Comparison of ENCODE assay signal across 11 mouse cellular contexts in genomic region chr10:75165825-75166481, GRCm38 (mm10). TPM values are rescaled to one million over a fixed set of nuclear protein-coding genes. Genes with fewer than 3 reads are reported as not detected.
DNase-seq lines count a peak whose midpoint lies in the region; ATAC-seq lines count a peak whose summit lies in the region.
"Had no signal": no experiment of that assay in that cellular context is flagged by ENCODE, and none has a peak within 500 bp of the region (broad histone marks: within the 10 kb centered on the region; RNA-seq: fewer than 3 reads in every experiment).

No protein-coding gene starts in this region.

- H3K27me3 ChIP-seq in kidney, embryonic 15.5 days, result no peaks in the 10 kb centered on the region
- H3K27me3 ChIP-seq: heart, embryonic 12.5 days; hindbrain, embryonic 15.5 days had no signal

- H3K27ac ChIP-seq in kidney, embryonic 15.5 days, result 0 out of 2 replicates have a peak overlapping the region, but pooled peaks have one; percentile 27
- H3K27ac ChIP-seq: hindbrain, embryonic 15.5 days had no signal

- WGBS in kidney, embryonic 15.5 days, result 78% methylated on average over 10 of the region's 10 CpGs

- no peak overlapping the region for H3K4me3 ChIP-seq in kidney, embryonic 15.5 days (replicated peaks)
- H3K4me3 ChIP-seq: erythroblast, embryonic 14.5 days; heart, embryonic 12.5 days; hindbrain, embryonic 15.5 days had no signal

- DNase-seq in kidney, adult 8-10 months, result no peak
- peak; percentile 61 for DNase-seq in R1 (ENCODE audit: low read depth, low spot score)
- peak; percentile 85 for DNase-seq in lung, postnatal 36 days
- no peak for DNase-seq in left cerebral cortex, adult 11 months (ENCODE audit: low spot score)
- DNase-seq in kidney, postnatal 36 days, result no peak
- no peak for DNase-seq in ovary, adult 18-20 months (ENCODE audit: low spot score)

- H3K36me3 ChIP-seq in kidney, embryonic 15.5 days, result peaks cover 79% of the 10 kb centered on the region

- no peaks in the 10 kb centered on the region for H3K9me3 ChIP-seq in kidney, embryonic 15.5 days (replicated peaks)
- H3K9me3 ChIP-seq: hindbrain, embryonic 15.5 days had no signal

- no peak for ATAC-seq in kidney, embryonic 15.5 days (replicated peaks; ENCODE audit: low FRiP score)
- peak; percentile 91 for ATAC-seq in granulocyte monocyte progenitor cell, adult 5-6 weeks (replicated peaks; ENCODE audit: poor library complexity, severe bottlenecking)

- H3K4me2 ChIP-seq in kidney, embryonic 15.5 days, result no peak overlapping the region
- H3K4me2 ChIP-seq: heart, embryonic 12.5 days; hindbrain, embryonic 15.5 days had no signal

- H3K4me1 ChIP-seq in kidney, embryonic 15.5 days, result peaks cover 10% of the 10 kb centered on the region
- H3K4me1 ChIP-seq: hindbrain, embryonic 15.5 days had no signal

- H3K9ac ChIP-seq in kidney, embryonic 15.5 days, result no peak overlapping the region
- H3K9ac ChIP-seq: heart, embryonic 12.5 days; hindbrain, embryonic 15.5 days had no signal

RNA-seq across cellular contexts. Expression of gene Specc1l, which starts 45.9 kb away (rescaled TPM):
- polyA plus RNA-seq in kidney, embryonic 15.5 days (2015; fragmentation: Nextera tagmentation; extraction: Ambion mirVana), result 31.0 and 34.1 TPM in 2 replicates
- total RNA-seq in granulocyte monocyte progenitor cell, adult 5-6 weeks (2014; fragmentation: Nextera tagmentation), result 23.6 and 25.4 TPM in 2 replicates
- total RNA-seq in granulocyte monocyte progenitor cell, adult 5-6 weeks (2017), result 26.3 and 29.8 TPM in 2 replicates

Comparison
In these comparisons a context has a peak if more than half of its experiments do, and no peak if none do; other contexts are left out.
1. DNase-seq: peak in R1 (single experiment) and lung, postnatal 36 days (single experiment); none in kidney, adult 8-10 months (0 of 2), left cerebral cortex, adult 11 months (single experiment), kidney, postnatal 36 days (0 of 2) and ovary, adult 18-20 months (single experiment).